Mouse (Mus musculus) gastrocnemius, postnatal 36 days (tissue): ENCODE measurements around the gene Ralgapb. TPM values are rescaled to one million over a fixed set of nuclear protein-coding genes. Genes with fewer than 3 reads are reported as not detected.
A peak's percentile ranks its signal among the peaks of the same experiment; 100 is the strongest.

ENCODE experiments used
- DNase-seq, 2 experiments: peaks; one replicate each; pipeline ENCODE4 v3.0.0; 2022
- intact Hi-C: fragments of 180-260 bp; cut with DNase I; formaldehyde crosslinking; loops from one replicate; pipeline ENCODE4 v1.15.1; 2025
- total RNA-seq, 2 experiments: library from RNA; stranded (reverse); gene quantifications; 2 replicates each; pipeline ENCODE4 v1.2.3; 2021

Ralgapb gene
- total RNA-seq, 2 experiments from 2014 or later = 24.1 to 25.5 TPM

DNA sequence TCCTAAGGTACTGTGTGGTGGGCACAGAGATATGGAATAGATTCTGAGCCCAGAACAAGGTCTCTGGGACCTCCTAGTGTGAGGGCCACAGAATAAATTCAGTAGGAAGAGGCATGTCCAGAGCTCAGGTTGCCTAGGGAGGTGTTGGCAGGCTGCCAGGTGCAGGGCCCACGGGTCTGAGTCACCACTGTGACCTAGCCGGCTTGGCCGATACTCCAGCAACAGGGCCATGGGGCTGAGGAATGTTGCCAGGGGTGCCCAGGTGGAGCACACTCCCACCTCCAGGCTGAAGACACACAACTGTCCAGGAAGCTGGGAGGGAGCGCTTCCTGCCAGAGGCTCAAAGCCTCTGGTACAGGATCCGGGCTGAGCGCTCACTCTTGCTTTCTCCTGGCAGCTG, 101.0 kb downstream of the Ralgapb start:
- no peak for DNase-seq
- intact Hi-C loops = no loop called here

GRCm38 (mm10) chr2:158512528-158512927, 102.9 kb downstream of the Ralgapb start, which contains the start of gene Arhgap40:
Arhgap40 (plus strand) TSS chr2:158512796.
- no peak for DNase-seq
- intact Hi-C loops = no loop called here

DNA sequence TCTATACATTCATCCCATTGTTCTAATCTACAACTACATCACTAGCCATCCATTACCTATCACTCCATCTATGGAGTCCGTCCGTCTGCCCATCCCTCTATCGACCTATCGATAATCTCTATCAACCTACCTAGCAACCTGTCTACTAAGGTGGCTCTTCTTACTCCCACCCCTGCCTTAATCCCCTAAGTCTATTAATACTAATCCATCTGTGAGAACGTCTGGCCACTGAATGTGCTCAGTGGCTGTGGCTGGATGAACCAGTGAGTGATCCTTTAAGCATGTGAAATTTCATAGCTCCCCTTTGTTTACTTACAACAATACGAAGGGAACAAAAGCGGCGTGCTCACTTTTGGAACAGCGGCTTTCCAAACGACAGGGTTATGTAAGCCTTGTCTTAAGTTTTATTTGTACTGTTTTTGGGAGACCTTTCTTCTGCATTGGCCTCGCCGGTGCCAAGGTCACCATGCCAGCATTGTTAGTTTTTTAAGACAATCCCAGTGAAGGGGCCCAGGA, 104.2 kb downstream of the Ralgapb start:
- intact Hi-C loops = no loop called here
- no peak for DNase-seq

DNA sequence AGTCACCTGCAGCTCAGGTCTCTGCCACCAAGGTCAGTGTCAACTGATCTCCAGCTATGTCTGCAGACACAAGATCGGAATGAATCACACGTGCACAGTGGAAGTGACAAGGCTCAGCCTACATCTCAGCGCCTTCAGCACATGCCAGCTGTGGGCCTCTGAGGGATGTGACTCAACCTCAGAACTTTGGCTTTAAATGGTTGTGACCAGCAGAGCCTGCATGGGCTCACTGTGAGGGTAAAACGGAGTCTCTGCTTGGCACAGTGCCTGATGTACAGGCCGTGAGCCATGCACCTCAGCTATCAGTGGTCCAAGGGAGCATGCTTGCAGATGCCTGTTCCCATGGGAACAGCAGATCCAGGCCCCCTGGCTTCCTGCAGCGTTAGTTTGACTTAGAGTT, 108.9 kb downstream of the Ralgapb start:
- intact Hi-C loops = no loop called here

GRCm38 (mm10) chr2:158519071-158519470, 109.4 kb downstream of the Ralgapb start:
- intact Hi-C loops = no loop called here
- DNase-seq = no peak

More for the DNA sequence above, 108.9 kb downstream of the Ralgapb start:
- no peak for DNase-seq

DNA sequence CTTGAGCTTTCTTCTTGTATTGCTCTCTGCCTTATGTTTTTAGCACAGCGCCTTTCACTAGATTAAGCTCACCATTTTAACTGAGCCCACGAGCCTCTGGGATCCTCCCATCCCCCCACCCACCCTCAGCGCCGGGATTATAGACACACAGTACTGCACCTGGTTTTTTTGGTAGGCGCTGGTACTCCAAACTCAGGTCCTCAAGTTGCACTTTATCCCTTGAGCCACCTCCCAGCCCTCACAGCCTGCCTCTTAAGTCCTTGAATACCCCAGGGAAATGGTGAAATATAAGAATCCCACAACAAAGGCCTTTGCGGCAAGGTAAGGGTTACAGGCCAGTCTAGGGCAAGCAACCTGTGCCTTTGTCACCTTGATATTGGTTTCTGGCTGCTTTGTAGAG, 110.2 kb downstream of the Ralgapb start:
- intact Hi-C loops = no loop called here
- DNase-seq = no peak

GRCm38 (mm10) chr2:158523060-158523459, 113.4 kb downstream of the Ralgapb start:
- intact Hi-C loops = no loop called here

GRCm38 (mm10) chr2:158524129-158524860, 114.6 kb downstream of the Ralgapb start:
- intact Hi-C loops = no loop called here
- no peak for DNase-seq

More at GRCm38 (mm10) chr2:158523060-158523459, 113.4 kb downstream of the Ralgapb start:
- no peak for DNase-seq

GRCm38 (mm10) chr2:158534090-158534489, 124.4 kb downstream of the Ralgapb start:
- DNase-seq = no peak
- intact Hi-C loops = no loop called here

DNA sequence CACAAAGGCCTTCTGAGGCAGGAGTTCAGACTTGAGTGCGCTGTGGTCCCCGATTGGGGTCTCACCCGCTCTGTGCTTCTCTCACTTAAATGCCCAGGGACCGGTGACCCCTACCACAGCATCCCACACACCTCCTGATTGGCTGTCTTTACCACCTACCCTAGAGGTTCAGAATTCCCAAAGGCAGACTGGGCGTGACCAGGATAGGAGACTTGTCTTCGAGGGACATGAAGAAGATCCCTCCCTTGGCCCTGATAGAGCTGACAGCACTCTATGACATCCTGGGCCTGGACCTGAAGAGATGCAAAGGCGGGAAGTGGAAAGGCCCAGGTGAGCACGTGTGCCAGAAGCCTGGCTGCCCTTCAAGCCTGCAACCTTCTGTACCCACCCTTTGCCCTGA, 124.9 kb downstream of the Ralgapb start:
- no peak for DNase-seq
- intact Hi-C loops = no loop called here

DNA sequence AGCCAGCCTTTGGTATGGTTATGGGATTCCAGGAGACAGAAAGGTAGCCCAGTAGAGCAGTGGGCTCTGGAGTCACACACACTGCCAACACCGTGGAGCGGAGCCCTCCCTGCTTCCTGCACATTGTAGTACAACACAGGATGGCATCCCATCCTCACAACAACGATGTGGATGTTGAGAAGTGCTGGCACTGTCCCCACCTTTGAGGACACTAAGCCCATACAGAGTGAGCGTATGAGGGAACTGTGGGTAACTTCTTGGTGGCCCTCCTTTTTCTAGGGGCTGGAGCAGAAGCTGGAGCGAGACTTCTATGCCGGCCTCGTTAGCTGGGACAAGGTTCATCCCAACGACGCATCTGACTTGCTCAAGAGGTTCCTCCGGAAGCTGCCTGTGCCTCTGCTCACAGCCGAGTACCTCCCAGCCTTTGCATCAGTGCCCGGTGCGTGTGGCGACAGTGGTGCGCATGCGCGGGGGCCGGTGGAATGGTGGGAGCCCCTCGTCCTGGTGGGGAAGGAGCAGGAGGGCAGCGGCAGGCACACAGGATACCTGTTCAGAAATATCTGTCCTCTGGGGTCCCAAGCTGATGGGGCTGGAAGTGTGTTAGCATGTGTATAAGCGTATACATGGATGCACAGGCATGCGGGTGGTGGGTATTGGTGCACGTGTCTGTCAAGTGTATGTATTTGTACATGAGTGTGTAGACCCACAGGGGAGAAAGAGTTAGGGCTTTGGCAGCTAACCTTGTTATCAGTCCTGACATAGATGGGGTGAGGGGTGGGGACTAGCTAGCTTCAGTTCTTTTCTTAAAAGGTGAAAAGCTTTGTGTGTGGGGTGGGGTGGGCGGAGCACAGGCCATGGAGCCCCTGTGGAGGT, 130.0 kb downstream of the Ralgapb start:
- intact Hi-C loops = loop anchor here (10.0 kb wide), 1 partner anchor 325 kb away; no protein-coding TSS in a partner anchor

GRCm38 (mm10) chr2:158541286-158541685, 131.6 kb downstream of the Ralgapb start:
- intact Hi-C loops = loop anchor here (10.0 kb wide), 1 partner anchor 324 kb away; no protein-coding TSS in a partner anchor
- DNase-seq = no peak

More for the DNA sequence above, 130.0 kb downstream of the Ralgapb start:
- no peak for DNase-seq

GRCm38 (mm10) chr2:158545266-158545665, 135.6 kb downstream of the Ralgapb start:
- intact Hi-C loops = loop anchor here (5.0 to 10.0 kb wide), 2 partner anchors 82 to 320 kb away; no protein-coding TSS in a partner anchor
- DNase-seq = no peak

DNA sequence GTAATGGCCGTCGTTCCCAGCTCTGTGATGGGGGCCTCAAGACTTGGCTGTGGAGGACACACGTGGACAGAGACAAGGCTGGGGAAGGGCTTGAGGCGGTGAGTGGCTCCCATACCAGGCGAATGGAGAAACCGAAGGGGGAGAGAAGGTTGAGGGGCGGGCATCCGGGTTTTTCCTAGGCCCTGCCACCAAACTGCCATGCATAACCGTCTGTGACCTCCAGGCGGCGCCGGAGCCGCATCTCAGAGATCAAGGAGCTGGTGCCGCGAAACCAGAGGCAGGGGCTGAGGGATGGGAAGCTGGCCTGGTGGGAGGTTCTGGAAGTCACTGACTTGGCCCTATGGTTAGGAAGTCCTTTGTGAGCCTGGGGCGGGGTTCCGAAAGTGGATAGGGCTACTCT, 137.1 kb downstream of the Ralgapb start:
- peak; percentile 55 to 56 for DNase-seq
- intact Hi-C loops = loop anchor here (5.0 to 10.0 kb wide), 2 partner anchors 81 to 318 kb away; no protein-coding TSS in a partner anchor

Other genes starting within 250 kb of the Ralgapb start
- gene D630003M21Rik, start 180.6 kb upstream of the Ralgapb start, total RNA-seq = 1 to 10 TPM; 2.2 TPM
- not detected for gene Bpi, start 151.8 kb upstream of the Ralgapb start, total RNA-seq
- gene Lbp, start 103.4 kb upstream of the Ralgapb start, total RNA-seq = 1 to 10 TPM; 4.9 to 8.2 TPM
- gene Snhg11, start 34.2 kb upstream of the Ralgapb start, total RNA-seq = under 1 TPM in 1 of 2 experiments, not detected in 1; 0.05 TPM
- 1 to 10 TPM; 2.7 to 3.4 TPM for gene Adig, start 92.8 kb downstream of the Ralgapb start, total RNA-seq
- not detected for gene Arhgap40, start 102.9 kb downstream of the Ralgapb start, total RNA-seq
- not detected for gene Slc32a1, start 200.9 kb downstream of the Ralgapb start, total RNA-seq
- 1 to 10 TPM; 2.4 to 3.6 TPM for gene Actr5, start 215.0 kb downstream of the Ralgapb start, total RNA-seq